Mouse (Mus musculus): ENCODE measurements around the gene Eps15l1. TPM values are rescaled to one million over a fixed set of nuclear protein-coding genes. Genes with fewer than 3 reads are reported as not detected.

The Eps15l1 gene
- total and polyA plus RNA-seq, 3 experiments, result 19.1 to 40.8 TPM; not detected in 1

GRCm38 (mm10) chr8:72349838-72350237 lies 71.4 kb downstream of the Eps15l1 start:
- peaks cover 2 to 35% of the 10 kb centered on the region in 2 experiments; a peak in 3 of 4 replicates for H3K4me1 ChIP-seq (ENCODE audit: control insufficient read depth in 1 of 2, insufficient read depth in 2 of 2, low read length in 2 of 2)
- no peak overlapping the region for H3K9ac ChIP-seq (ENCODE audit: control insufficient read depth, low read depth, low read length, poor library complexity, severe bottlenecking)
- H3K4me3 ChIP-seq (ENCODE audit: control insufficient read depth in 1 of 2, insufficient read depth in 1 of 2, low read depth in 2 of 2, low read length in 2 of 2), result no peak overlapping the region
- H3K27ac ChIP-seq (ENCODE audit: control insufficient read depth, low read depth, low read length), result no peak overlapping the region
- no peaks in the 10 kb centered on the region for H3K9me3 ChIP-seq (replicated peaks; ENCODE audit: insufficient read depth, low read length)
- peak; percentile 28 for DNase-seq (ENCODE audit: low read depth, low spot score)
- H3K27me3 ChIP-seq (ENCODE audit: control insufficient read depth in 1 of 2, insufficient read depth in 2 of 2, low read length in 2 of 2), result no peaks in the 10 kb centered on the region
- TF ChIP-seq POLR2AphosphoS2 (IDR thresholded peaks at IDR 0.05; ENCODE audit: low read length), result no peak
- TF ChIP-seq ZNF384 (IDR thresholded peaks at IDR 0.05; ENCODE audit: low read depth, low read length), result 0 out of 2 replicates have a peak, but pooled peaks have one; percentile 16
- no peaks in the 10 kb centered on the region for H3K79me2 ChIP-seq (ENCODE audit: control insufficient read depth, insufficient read depth, low read length, poor library complexity)
- peaks cover 2 to 22% of the 10 kb centered on the region in 2 experiments; a peak in 3 of 4 replicates for H3K36me3 ChIP-seq (ENCODE audit: control insufficient read depth in 1 of 2, insufficient read depth in 2 of 2, low read length in 2 of 2)

- Histone ChIP-seq H3K4me1 (ENCODE audit: control insufficient read depth in 1 of 2, insufficient read depth in 2 of 2, low read length in 2 of 2) (peaks cover 2 to 27% of the 10 kb centered on the region in 2 experiments; a peak in 3 of 4 replicates), H3K27ac (ENCODE audit: control insufficient read depth, low read depth, low read length) (no peak overlapping the region), H3K27me3 (ENCODE audit: control insufficient read depth in 1 of 2, insufficient read depth in 2 of 2, low read length in 2 of 2) (no peaks in the 10 kb centered on the region), H3K4me3 (ENCODE audit: control insufficient read depth in 1 of 2, insufficient read depth in 1 of 2, low read depth in 2 of 2, low read length in 2 of 2) (no peak overlapping the region), H3K9me3 (replicated peaks; ENCODE audit: insufficient read depth, low read length) (no peaks in the 10 kb centered on the region), H3K36me3 (ENCODE audit: control insufficient read depth in 1 of 2, insufficient read depth in 2 of 2, low read length in 2 of 2) (peaks cover 2 to 15% of the 10 kb centered on the region in 2 experiments; a peak in 3 of 4 replicates), H3K9ac (ENCODE audit: control insufficient read depth, low read depth, low read length, poor library complexity, severe bottlenecking) (no peak overlapping the region), H3K79me2 (ENCODE audit: control insufficient read depth, insufficient read depth, low read length, poor library complexity) (no peaks in the 10 kb centered on the region)
- DNase-seq (ENCODE audit: low read depth, low spot score), result no peak
- TF ChIP-seq MAZ (IDR thresholded peaks at IDR 0.05; ENCODE audit: low read depth, low read length), result no peak
These were observed 72.3 kb downstream of the Eps15l1 start for GRCm38 (mm10) chr8:72348956-72349355.

GRCm38 (mm10) chr8:72348114-72348513 lies 73.1 kb downstream of the Eps15l1 start:
- H3K27ac ChIP-seq (ENCODE audit: control insufficient read depth, low read depth, low read length), result no peak overlapping the region
- H3K9me3 ChIP-seq (replicated peaks; ENCODE audit: insufficient read depth, low read length), result no peaks in the 10 kb centered on the region
- no peaks in the 10 kb centered on the region for H3K79me2 ChIP-seq (ENCODE audit: control insufficient read depth, insufficient read depth, low read length, poor library complexity)
- no peak overlapping the region for H3K4me3 ChIP-seq (ENCODE audit: control insufficient read depth in 1 of 2, insufficient read depth in 1 of 2, low read depth in 2 of 2, low read length in 2 of 2)
- TF ChIP-seq GABPA (IDR thresholded peaks at IDR 0.05; ENCODE audit: low read depth, low read length), result no peak
- TF ChIP-seq ZC3H11A (IDR thresholded peaks at IDR 0.05; ENCODE audit: low read depth, low read length), result no peak
- no peak for TF ChIP-seq JUND (IDR thresholded peaks at IDR 0.05; ENCODE audit: low read depth, low read length)
- TF ChIP-seq CTCF (IDR thresholded peaks at IDR 0.05 in 2 of 3, conservative IDR thresholded peaks at IDR 0.05 in 1 of 3; ENCODE audit: control insufficient read depth in 1 of 3, insufficient read depth in 1 of 3, low read depth in 2 of 3, low read length in 3 of 3, poor library complexity in 1 of 3, severe bottlenecking in 1 of 3), result no peak
- no peak for TF ChIP-seq ZKSCAN1 (IDR thresholded peaks at IDR 0.05; ENCODE audit: low read depth, low read length)
- no peak for TF ChIP-seq MYC (IDR thresholded peaks at IDR 0.05; ENCODE audit: low read depth, low read length)
- TF ChIP-seq MAX (IDR thresholded peaks at IDR 0.05; ENCODE audit: low read length), result no peak
- TF ChIP-seq KAT2A (conservative IDR thresholded peaks at IDR 0.05; ENCODE audit: low read depth, low read length), result no peak
- no peak for TF ChIP-seq POLR2A (IDR thresholded peaks at IDR 0.05; ENCODE audit: control insufficient read depth in 1 of 2, insufficient read depth in 1 of 2, low read depth in 1 of 2, low read length in 2 of 2, poor library complexity in 1 of 2)
- TF ChIP-seq CHD1 (IDR thresholded peaks at IDR 0.05; ENCODE audit: low read depth, low read length), result no peak
- no peak for TF ChIP-seq USF1 (IDR thresholded peaks at IDR 0.05; ENCODE audit: low read depth, low read length)
- no peak for TF ChIP-seq GATA1 (IDR thresholded peaks at IDR 0.05; ENCODE audit: low read depth, low read length)
- no peak for TF ChIP-seq SMC3 (IDR thresholded peaks at IDR 0.05; ENCODE audit: low read depth, low read length)
- no peak for TF ChIP-seq ZNF384 (IDR thresholded peaks at IDR 0.05; ENCODE audit: low read depth, low read length)
- no peak for TF ChIP-seq NRF1 (IDR thresholded peaks at IDR 0.05; ENCODE audit: insufficient read depth, low read depth, low read length, poor library complexity, severe bottlenecking)
- no peak for TF ChIP-seq MEF2A (IDR thresholded peaks at IDR 0.05; ENCODE audit: extremely low read depth, insufficient replicate concordance, low read depth, low read length, poor library complexity, severe bottlenecking)
- no peak for TF ChIP-seq SIN3A (IDR thresholded peaks at IDR 0.05; ENCODE audit: low read length)
- H3K36me3 ChIP-seq (ENCODE audit: control insufficient read depth in 1 of 2, insufficient read depth in 2 of 2, low read length in 2 of 2), result peaks cover 2 to 8% of the 10 kb centered on the region in 2 experiments; a peak in 3 of 4 replicates
- H3K9ac ChIP-seq (ENCODE audit: control insufficient read depth, low read depth, low read length, poor library complexity, severe bottlenecking), result no peak overlapping the region
- peaks cover 2 to 19% of the 10 kb centered on the region in 2 experiments; a peak in 3 of 4 replicates for H3K4me1 ChIP-seq (ENCODE audit: control insufficient read depth in 1 of 2, insufficient read depth in 2 of 2, low read length in 2 of 2)
- no peaks in the 10 kb centered on the region for H3K27me3 ChIP-seq (ENCODE audit: control insufficient read depth in 1 of 2, insufficient read depth in 2 of 2, low read length in 2 of 2)
- DNase-seq (ENCODE audit: low read depth, low spot score), result peak; percentile 49
